Mouse (Mus musculus) monocyte, adult 2 months (primary cell): ENCODE data around the gene Vamp5.

Experiments used
- DNase-seq, 2 experiments: peaks; one replicate each; pipeline ENCODE4 v3.0.0; 2022; ENCODE audit warnings: low spot score in 2 of 2, low read depth in 1 of 2

Vamp5 gene

DNA sequence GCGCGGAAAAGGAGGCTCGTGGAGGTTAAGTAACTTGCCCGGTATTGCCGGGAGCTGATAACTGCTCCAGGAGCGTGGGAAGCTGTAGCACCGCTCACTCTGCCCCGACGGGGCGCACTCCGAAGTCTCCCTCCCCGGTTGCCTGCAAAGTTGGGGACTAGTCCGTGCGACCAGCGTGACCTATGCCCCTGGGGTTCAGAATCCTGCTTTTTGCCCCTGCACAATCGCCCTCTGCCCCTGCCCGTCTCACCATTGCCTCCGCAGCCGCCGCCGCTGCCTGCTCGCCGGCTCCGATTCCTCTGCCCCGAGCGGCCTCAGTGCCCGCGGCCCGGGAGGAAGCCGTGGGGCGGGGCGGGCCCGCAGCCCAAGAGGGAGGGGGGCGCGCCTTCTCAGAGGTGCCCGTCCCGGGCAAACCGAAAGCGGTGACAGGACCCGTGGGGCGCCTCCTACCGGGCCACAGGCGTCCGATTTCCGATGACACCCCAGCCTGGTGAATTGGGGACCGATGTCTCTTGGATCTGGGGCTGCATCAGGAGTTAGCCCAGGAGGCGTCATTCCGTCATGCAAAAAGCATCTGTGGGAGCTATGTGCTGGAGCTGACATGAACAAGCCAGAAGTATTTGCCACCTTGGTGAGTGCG is at the start of gene Vamp5:
Gene Vamp5 (minus strand): TSS at position 338 of the 640 bp plus-strand sequence.
- DNase-seq = peak; percentile 36 to 75

DNA sequence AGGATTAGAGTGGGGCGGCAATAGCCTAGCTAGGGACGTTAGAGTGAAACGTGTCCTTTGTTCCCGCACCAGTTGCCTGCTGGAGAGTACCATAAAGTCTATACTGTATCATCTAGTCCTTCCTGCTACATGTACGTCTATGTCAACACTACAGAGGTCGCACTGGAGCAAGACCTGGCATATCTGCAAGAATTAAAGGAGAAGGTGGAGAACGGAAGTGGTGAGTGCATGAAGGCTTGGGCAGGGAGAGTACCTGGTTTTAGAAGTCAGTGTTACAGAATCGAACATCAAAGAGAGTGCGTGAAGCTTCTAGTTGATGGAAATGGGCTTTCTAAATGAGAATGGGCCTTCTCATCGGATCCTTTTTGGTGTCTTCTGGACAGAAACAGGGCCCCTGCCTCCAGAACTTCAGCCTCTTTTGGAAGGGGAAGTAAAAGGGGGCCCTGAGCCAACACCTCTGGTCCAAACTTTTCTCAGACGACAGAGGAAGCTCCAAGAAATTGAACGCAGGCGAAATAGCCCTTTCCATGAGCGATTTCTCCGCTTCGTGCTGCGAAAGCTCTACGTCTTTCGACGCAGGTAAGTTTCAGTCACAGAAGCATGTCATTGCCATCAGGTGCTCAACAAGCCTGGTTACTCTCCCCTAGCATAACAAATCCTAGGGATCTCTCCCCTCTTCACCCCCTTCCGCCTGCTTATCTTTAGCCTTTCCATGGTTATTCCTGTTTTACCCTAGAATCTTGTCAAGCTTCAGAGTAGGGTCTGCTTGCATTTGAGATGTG is 49.0 kb upstream of the Vamp5 start:
- DNase-seq = no peak

DNA sequence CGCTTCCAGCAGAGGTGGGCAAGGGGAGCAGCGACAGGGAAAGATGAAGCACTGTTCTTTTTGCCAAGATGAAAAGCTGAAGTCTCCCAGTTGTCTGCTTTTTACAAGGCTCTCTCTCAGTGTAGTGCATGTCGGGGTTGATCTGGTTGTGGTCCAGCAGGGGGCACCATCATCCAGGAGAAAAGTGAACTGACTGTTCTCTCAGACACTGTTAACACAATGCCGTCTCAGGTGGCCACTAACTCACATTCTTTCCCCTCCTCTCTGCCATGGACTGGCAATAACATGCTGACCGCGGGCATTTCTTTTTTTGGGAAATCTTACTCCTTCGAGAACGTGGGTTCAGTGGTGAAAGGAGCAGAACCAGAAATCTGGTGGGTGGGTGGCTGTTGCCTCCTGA is 47.8 kb upstream of the Vamp5 start:
- DNase-seq = peak; percentile 38 to 46

DNA sequence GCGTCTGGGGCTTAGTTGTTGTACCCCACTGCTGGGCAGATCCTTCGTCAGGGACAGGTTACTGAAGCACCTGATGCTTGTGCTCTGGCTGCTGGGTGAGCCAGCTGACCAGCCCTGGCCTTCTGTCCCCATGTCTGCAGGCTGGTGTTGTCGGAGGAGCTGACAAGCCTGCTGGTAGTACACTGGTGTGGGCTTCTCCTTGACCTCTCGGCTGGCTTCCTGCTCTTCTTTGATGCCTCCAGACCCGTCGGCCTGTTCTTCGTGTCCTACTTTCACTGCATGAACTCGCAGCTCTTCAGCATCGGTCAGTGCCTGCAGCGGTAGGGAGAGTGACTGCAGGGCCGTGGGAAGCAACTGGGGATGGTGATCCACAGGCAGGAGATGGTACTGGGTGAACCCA is 45.4 kb upstream of the Vamp5 start:
- no peak for DNase-seq

DNA sequence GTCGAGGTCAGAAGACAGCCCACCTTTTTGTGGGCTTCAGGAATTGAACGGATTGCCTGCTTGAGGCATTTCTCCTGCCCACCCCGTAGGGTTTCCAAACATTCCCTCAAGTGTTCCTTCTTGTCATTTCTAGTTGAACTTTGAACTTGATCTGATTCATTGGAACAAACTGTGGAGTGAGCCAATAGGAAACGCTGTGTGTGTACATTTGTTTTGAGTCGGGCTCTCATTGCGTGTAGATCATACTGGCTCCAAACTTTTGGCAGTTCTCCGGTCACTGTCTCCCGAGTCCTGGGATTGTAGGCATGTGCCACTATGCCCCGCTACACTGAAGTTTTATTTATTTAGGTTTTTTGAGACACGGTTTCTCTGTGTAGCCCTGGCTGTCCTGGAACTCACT is 40.6 kb upstream of the Vamp5 start:
- DNase-seq = no peak

DNA sequence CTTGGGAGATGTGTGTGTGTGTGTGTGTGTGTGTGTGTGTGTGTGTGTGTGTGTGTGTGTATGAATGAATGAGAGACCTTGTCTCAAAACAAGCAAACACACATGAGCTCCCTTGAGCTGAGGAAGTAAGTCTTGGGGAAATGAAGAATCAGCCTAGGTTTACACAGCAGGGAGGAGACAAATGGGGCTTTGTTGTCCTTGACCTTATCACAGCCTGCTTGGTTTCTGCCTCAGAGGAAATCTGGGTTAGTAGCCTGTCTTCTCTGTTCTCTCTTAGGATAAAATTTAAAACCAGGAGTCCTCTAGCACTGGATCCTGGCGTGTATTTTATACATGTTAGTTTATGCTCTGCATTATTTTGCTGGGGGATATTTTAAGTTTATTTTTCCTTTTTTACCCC is 39.5 kb upstream of the Vamp5 start:
- no peak for DNase-seq

DNA sequence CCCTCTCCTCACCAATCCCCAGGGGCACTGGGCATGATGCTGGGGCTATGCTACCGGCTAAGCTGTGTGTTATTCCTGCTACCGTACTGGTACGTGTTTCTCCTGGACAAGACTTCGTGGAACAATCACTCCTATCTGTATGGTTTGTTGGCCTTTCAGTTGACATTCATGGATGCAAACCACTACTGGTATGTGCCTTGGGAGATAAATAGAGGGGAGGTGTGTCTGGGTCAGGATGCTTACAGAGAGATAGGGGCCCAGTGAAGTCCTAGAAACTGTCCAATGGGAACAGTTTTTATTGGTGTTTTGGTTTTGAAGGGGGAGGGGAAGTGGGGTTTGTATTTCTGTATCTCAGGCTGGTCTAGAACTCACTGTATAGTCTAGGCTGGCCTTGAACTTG is 38.0 kb upstream of the Vamp5 start:
- DNase-seq = no peak

DNA sequence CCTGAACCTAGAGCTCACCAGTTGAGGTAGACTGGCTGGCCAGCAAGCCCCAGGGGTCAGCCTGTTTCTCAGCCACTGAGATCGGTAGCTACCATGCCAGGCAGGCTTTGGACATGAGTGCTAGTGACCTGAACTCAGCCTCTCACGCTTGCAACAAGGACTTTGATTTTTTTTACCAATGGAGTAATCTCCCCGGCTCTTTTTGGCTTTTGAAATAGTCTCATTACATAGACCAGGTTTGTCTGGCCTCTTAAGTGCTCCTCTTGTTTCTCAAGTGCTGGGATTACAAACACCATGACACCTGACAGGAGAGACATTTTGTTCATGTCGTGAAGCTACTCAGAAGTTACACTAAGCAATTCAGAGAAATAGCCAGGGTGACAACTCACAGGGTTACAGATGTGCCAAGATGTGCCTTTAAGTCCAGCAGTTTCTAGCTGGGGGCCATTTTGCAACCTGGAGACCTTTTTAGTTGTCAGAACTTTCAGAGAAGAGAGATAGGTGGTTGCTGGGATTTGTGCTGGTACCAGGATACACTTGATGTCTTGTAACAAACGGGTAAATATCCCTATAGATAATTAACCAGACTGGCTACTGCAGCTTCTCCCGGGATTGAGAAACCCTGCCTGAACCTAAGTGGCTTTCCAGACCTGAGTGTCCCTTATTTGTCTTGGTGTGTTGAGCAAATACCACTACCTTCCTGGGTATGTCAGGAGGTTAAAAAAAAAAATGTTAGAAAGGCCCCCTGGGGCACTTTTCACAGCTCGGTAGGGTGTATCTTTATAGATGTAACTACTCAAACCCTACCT is 35.9 kb upstream of the Vamp5 start:
- no peak for DNase-seq

DNA sequence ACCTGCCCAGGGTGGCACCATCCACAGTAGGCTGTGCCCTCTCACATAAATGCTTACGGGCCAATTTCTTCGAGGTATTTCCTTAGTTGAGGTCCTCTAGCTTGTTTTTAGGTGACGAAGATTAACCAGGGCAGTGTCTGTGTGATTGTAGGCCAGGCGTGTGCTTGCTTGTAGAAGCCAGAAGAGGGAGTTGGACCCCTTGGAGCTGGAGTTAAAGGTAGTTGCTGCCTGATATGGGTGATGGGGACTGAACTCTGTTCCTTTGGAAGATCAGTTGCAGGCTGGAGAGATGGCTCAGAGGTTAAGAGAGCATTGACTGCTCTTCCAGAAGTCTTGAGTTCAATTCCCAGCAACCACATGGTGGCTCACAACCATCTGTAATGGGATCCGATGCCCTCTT is 34.9 kb upstream of the Vamp5 start:
- no peak for DNase-seq

DNA sequence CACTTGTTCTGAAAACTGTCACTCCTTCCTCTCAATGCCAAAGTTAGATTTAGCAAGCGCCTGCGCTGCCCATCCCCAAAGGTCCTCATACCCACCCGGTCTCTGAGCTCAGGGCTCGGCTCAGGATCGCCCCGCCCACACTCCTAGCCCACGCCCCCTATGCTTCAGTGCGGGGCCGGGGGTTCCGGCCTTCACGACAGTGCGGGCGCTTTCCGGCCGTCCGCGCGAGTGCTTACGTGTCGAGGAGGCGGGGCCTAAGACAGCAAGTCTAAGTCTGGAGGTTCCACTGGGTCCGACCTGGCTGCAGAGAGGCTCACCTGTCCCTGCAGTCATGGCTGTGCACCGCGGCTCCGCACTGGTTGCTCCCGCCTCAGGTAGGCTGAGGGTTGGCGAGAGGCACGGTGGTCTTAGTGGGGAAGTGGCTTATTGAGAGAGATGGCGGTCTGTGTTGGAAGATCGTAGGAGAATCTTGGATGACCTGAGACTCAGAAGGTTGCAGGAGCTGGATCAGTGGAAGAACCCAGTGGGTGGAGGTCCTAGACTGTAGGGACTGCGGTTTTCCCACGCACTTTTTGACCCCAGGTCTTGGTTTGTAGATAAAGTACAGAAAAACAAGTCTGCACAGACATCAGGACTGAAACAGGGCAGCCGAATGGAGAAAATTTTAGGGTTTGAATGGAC is 33.9 kb upstream of the Vamp5 start, which contains the start of gene Ggcx:
Gene Ggcx (plus strand): TSS at position 233 of the 681 bp plus-strand sequence.
- DNase-seq = peak; percentile 71 to 86

DNA sequence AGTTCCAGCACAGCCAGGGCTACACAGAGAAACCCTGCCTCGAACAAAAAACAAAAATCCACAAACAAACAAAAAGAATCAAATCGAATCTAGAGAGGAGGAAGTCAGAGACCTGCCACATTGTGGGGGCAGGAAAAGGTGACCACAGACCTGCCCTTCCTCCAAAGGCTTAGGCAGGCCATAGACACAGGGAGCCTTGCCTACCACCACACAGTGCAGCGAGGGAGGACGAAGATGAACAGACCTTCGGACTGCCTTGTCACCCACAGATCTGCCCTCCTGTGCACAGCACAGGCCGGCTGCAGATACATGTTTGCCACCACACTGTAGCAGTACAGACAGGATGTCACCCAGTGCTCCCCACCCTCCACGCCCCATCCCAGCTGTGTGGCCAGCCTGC is 30.2 kb upstream of the Vamp5 start:
- no peak for DNase-seq

DNA sequence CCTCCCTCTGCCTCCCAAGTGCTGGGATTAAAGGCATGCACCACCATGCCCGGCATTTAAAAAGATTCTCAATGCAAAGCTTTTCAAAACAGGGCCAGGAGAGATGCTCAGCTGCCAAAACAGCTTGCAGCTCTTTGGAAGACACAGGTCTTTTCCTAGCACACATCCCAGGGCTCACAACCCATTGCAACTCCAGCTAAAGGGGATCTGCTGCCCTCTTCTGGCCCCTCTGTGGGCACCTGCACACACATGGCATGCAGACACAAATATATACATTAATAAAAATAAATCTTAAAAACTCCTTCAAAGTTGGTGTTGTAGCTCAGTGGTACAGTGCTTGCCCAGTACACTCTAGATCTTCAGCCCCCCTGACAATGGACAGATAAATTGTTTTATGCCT is 29.7 kb upstream of the Vamp5 start:
- no peak for DNase-seq

DNA sequence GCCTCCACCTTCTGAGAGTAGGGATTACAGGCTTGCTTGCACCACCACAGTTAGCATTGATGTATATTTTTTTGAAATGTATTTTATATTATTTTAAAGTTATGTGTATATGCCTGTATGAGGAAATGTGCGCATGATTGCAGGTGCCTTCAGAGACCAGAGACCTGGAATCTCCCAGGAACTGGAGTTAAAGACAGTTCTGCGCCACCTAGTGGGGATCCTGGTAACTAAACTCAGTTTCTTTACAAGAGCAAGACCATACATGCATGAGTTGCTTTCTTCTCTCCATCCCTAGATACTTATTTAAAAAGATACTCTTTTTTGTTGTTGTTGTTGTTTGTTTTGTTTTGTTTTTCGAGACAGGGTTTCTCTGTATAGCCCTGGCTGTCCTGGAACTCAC is 29.3 kb upstream of the Vamp5 start:
- no peak for DNase-seq

DNA sequence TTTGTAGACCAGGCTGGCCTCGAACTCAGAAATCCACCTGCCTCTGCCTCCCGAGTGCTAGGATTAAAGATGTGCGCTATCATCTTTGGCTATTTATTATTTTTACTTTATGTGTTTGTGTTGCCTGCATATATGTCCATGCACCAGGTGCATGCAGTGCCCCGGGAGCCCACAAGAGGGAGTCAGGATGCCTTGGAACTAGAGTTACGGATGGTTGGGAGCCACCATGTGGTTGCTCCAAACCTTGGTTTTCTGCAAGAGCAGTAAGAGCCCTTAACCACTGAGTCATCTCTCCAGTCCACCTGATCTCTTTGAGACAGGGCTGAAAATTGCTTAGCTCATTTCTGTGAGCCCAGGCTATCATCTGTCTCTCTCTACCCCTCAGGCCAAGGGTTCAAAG is 26.9 kb upstream of the Vamp5 start:
- DNase-seq = peak; percentile 61 to 77

DNA sequence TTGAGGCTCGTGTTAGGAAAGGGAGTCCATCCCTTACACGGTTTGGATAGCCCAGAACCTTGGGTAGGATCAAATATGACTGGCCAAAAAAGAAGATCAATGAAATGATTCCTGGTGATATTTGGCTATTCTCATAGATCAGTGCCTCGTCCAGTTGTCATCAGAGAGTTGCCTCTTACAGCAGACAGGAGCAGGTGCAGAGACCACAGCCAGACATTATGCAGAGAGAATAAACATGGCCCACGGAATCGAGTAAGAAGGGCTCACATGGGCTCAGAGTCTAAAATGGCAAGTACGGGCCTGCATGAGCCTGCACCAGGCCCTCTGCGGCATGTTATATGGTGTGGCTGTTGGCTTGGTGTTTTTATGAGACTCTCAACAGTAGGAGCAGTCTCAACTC is 25.1 kb upstream of the Vamp5 start:
- DNase-seq = no peak

DNA sequence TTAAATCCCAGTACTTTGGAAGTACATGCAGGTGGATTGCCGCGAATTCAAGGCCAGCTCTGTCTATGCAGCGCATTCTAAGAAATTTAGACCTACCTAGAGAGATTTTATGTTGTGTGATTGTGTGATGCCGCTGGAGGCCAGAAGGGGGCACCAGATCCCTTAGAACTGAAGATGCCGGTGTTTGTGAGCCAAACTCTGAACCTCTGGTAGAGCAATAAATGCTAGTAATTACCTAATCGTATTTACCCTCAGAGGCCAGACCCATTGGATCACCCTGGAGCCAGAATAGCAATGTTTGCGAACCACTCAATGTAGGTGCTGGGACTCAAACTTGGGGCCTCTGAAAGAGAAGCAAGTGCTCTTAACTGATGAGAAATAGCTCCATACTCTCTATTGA is 21.6 kb upstream of the Vamp5 start:
- peak; percentile 33 to 68 for DNase-seq

DNA sequence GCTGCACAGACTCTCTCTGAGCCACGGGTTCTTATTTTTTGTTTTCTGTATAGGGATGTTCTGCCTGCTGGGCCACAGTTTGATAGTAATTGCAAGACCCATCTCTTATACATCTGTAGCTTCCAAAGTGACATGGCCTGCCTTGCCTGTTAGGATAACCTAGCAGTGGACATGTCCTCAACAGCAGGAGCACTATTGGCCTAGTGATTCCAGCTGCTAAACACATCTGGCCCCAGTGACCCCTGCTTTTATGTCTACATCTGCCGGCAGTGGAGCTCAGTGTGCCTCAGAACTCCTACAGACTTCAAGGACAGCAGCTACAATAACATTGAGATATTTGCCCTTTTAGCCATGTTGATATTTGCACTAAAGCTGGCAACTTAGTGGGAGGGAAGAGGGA is 19.7 kb upstream of the Vamp5 start:
- no peak for DNase-seq

DNA sequence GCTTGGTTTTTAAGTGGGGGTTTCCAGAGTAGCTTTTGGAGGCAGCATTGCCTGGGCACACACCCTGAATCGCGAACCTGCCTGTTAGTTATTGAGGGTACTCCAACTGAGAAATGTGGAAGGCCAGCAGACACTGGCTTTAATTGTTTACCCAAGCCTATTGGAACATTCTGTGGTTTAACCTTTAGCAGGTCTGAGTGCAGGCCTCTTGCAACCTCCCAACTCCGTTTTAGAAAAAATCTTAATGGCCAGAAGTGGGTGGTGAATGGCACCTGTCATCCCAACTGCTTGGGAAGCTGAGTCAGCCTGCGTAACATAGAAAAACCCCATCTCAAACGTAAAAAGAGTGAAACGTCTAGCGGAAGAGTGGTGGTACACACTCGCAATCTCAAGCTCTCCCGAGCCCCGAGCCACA is 16.6 kb upstream of the Vamp5 start:
- DNase-seq = no peak

DNA sequence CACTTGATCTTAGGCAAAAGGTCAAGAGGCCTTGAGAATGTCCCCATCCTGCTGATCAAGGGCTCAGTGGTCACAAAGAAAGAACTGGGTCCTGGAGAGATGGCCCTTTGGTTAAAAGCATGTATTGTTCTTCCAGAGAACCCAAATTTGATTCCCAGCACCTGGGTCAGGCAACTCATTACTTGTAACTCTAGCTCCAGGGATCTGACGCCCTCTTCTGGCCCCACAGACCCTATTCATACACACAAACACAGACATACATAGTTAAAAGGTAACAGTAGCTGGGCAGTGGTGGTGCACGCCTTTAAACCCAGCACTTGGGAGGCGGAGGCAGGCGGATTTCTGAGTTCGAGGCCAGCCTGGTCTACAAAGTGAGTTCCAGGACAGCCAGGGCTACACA is 12.1 kb upstream of the Vamp5 start:
- DNase-seq = no peak

DNA sequence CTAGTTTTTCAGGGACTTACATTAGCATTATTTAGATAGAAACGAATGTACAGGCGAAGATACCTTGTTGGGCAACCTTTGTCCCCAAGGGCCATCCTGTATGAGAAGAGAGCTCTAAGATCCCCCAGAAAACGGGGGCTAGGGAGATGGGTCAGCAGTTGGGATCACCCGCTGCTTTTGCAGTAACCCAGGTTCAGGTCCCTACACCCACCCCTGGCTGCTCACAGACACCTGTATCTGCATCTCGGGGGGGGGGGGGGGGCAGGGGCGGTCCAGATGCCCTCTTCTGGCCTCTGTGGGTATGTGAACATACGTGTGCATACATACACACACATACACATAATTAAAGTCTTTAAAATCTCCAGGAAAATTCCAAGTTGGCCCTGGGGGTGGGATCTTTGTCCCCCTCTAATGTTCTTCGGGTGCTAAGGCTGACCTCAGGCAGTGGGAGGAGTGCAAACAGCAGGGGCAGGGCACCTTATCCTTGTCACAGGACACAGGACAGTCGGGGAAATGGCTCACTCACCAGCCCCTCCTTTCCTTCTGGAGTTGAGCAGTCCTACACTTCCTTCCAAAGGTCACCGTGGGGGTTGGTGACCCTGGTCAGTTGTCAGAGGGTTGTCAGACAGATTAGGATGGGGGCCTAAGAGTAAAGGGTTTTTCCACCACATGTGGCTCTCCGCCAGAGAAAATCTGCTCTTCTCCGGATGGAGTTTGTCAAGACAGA is 10.7 kb upstream of the Vamp5 start:
- no peak for DNase-seq
